Mouse (Mus musculus): Measurements from ENCODE around the gene Tmem129. TPM values are rescaled to one million over a fixed set of nuclear protein-coding genes. Genes with fewer than 3 reads are reported as not detected.

Gene Tmem129
- 20.6 and 23.1 TPM in 2 replicates for polyA plus RNA-seq (2015; fragmentation: Nextera tagmentation; extraction: Ambion mirVana)

DNA sequence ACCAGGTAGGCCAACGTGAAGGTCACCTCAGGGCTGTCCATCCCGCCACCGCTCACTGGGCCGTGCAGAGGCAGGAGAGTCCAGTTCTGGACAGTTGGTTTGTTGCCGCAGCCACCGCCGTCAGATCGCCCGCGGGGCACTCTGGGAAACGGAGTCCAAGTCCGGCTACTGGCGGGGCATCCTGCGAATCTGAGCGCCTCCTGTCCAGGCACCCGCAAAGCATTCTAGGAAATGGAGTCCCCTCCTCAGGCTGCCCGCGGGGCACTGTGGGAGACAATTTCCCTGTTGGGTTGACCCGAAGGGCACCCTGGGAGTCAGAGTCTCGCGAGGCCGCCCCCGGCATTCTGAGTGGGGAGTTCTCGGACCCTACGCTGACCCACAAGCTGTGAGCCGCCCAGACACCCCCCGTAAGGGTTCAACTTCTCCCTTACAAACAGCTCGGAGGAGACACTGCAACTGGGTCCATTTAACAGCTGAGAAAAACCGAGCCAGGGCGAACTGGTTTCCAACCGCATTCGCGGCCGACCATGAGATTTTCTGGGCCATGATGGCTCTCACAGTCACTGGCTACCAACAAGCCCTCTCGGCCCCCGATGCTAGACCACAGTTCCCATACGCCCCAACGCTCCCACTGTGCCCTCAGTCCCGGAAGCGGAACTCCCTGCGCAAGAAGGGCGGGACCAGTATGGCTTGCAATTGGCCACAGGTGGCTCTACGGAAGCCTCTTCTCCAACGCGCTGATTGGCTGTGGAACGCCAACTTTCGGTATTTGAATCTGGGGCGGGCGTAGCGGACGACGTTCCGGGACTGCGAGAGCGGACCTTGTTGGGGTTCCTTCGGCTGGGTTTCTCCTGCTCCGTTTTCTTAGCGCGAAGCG, at the start of gene Tmem129, which contains the start of gene Tacc3:
Tmem129 (minus strand) TSS at position 630 of the 877 bp plus-strand sequence.
Tacc3 (plus strand) TSS at position 342 of the 877 bp plus-strand sequence.
- no peaks in the 10 kb centered on the region for H3K9me3 ChIP-seq (replicated peaks)
- H3K4me1 ChIP-seq (replicated peaks) = peaks cover 64% of the 10 kb centered on the region
- peak within 1 kb of the TSS; percentile 96 for H3K4me3 ChIP-seq (replicated peaks)
- H3K27me3 ChIP-seq = no peaks in the 10 kb centered on the region
- peak within 1 kb of the TSS; percentile 93 for H3K9ac ChIP-seq
- ATAC-seq (ENCODE audit: insufficient read depth) = peak; percentile 92
- peak within 1 kb of the TSS; percentile 93 for H3K4me2 ChIP-seq
- peaks cover 60% of the 10 kb centered on the region for H3K36me3 ChIP-seq (replicated peaks)
- peak within 1 kb of the TSS; percentile 98 for H3K27ac ChIP-seq (replicated peaks)
- WGBS (ENCODE audit: insufficient replicate concordance) = under 1% methylated on average over 60 of the region's 60 CpGs

DNA sequence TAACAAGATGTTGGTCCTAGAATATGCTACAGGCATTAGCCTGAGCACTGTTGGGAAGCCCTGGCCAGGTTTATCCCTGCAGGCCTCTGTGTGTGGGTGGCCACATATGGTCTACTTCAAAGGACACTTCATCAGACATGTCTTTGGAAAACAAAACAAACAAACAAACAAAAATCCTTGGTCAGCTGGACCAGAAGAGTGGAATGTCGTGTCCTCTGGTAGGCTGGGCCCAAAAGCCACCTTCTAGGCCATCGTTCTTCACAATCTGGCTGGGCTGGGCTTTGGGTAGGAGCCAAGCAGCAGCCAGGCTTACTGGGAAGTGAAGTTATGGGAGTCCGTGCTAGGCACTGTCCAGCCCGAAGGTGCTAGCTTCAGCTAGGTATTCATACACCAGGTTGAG, 48.9 kb upstream of the Tmem129 start:
- Histone ChIP-seq H3K4me1 (replicated peaks) (peaks cover 12% of the 10 kb centered on the region; the same call in 1 of the 2 replicates), H3K36me3 (replicated peaks) (no peaks in the 10 kb centered on the region), H3K27me3 (0 out of 2 replicates have a peak, but pooled peaks cover 2% of the 10 kb centered on the region), H3K4me3 (replicated peaks) (no peak overlapping the region), H3K27ac (replicated peaks) (no peak overlapping the region), H3K9me3 (replicated peaks) (no peaks in the 10 kb centered on the region), H3K9ac (no peak overlapping the region), H3K4me2 (no peak overlapping the region)
- 59% methylated on average over 4 of the region's 4 CpGs for WGBS (ENCODE audit: insufficient replicate concordance)
- no peak for ATAC-seq (ENCODE audit: insufficient read depth)

DNA sequence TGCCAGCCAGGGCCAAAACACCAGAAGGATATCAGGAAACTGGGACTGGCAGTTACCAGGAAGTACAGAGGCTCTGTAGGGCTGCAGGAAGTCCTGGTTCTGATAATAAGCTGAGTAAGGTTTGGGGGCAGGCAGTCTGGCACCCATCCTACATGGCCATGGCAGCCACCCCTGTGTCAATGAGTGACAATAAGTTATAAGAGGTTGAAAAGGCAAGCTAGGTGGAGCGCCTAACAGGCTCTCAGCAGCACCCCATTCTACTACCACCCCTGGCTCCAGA, 48.1 kb upstream of the Tmem129 start:
- H3K4me1 ChIP-seq (replicated peaks) = peaks cover 12% of the 10 kb centered on the region; the same call in 1 of the 2 replicates
- no peak overlapping the region for H3K4me3 ChIP-seq (replicated peaks)
- no peaks in the 10 kb centered on the region for H3K36me3 ChIP-seq (replicated peaks)
- ATAC-seq (ENCODE audit: insufficient read depth) = no peak
- WGBS (ENCODE audit: insufficient replicate concordance) = 41% methylated on average over 1 of the region's 1 CpGs
- no peaks in the 10 kb centered on the region for H3K9me3 ChIP-seq (replicated peaks)
- H3K27me3 ChIP-seq = 0 out of 2 replicates have a peak, but pooled peaks cover 3% of the 10 kb centered on the region
- H3K9ac ChIP-seq = no peak overlapping the region
- no peak overlapping the region for H3K27ac ChIP-seq (replicated peaks)
- no peak overlapping the region for H3K4me2 ChIP-seq

DNA sequence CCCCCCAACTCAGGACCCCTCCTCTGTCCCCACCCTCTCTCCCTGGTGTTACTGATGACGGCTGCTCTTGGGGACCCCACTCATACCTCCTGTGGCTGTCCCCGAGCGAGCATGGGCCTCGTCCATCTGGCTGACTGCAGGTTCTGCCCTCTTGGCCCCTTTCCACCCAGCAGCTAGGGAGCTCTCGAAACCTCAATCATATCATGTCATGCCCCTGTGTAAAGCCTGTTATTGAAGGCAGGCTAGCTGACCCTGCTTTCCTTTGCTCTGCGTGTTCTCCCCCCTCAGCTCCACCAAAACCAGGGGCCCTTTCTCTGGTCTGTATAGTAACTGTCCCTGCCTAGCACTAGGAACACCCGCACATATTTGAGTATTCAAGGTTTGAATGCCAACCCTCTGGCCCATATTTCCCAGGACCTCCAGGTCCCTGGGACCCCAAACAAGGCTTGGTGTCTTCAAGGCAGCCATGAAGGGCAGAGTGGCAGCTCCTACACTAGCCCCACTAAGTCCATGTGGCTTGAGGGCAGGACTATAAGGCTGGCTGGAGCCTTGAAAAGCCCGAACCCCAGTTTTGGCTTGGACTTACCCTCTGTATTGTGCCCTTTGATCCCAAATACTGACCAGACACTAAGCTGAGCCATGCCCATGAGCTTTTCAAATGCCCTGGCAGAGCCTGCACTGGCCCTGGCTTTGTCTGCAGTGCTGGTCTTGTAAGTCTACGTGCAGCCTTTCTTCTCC, 47.6 kb upstream of the Tmem129 start:
- Histone ChIP-seq H3K36me3 (replicated peaks) (no peaks in the 10 kb centered on the region), H3K4me1 (replicated peaks) (peaks cover 12% of the 10 kb centered on the region; the same call in 1 of the 2 replicates), H3K4me3 (replicated peaks) (no peak overlapping the region), H3K9ac (no peak overlapping the region), H3K27ac (replicated peaks) (no peak overlapping the region), H3K9me3 (replicated peaks) (no peaks in the 10 kb centered on the region), H3K4me2 (no peak overlapping the region), H3K27me3 (0 out of 2 replicates have a peak, but pooled peaks cover 3% of the 10 kb centered on the region)
- 33% methylated on average over 9 of the region's 9 CpGs for WGBS (ENCODE audit: insufficient replicate concordance)
- ATAC-seq (ENCODE audit: insufficient read depth) = 0 out of 2 replicates have a peak, but pooled peaks have one; percentile 8

DNA sequence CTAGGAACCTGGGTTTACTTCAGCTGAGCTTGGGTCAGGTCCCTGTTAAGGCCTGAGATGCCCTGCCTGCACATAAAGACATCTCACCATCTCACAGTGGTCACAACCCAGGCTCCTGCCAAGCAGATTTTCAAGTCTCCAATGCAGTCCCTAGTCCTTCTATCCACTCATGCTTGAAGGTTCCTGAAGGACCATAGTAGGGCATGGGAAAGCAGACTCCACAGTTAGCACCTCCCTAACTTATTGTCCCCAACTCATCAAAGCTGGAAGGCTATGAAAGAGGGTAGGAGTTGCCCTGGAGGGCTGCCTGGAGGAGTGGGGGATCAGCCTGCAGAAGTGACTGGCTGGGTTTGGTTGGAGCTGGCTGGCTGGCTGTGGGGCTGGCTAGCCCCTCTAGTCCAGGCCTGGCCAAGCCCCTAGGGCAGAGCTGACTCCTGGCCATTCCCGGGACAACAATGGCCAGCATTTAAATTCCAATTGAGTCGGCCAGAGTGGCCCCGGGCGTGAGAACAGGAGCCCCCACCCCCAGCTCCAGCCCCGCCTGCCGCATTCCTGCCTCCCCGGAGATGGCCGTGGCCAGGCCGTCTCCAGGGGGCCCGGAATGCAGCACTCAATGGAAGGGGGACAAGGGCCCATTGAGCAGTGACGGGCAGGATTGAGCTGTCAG, 46.9 kb upstream of the Tmem129 start:
- ATAC-seq (ENCODE audit: insufficient read depth) = peak; percentile 2; the same call in 1 of the 2 replicates
- no peaks in the 10 kb centered on the region for H3K9me3 ChIP-seq (replicated peaks)
- H3K4me3 ChIP-seq (replicated peaks) = no peak overlapping the region
- no peaks in the 10 kb centered on the region for H3K36me3 ChIP-seq (replicated peaks)
- no peak overlapping the region for H3K4me2 ChIP-seq
- no peak overlapping the region for H3K9ac ChIP-seq
- H3K27ac ChIP-seq (replicated peaks) = no peak overlapping the region
- H3K27me3 ChIP-seq = 0 out of 2 replicates have a peak, but pooled peaks cover 3% of the 10 kb centered on the region
- 51% methylated on average over 11 of the region's 11 CpGs for WGBS (ENCODE audit: insufficient replicate concordance)
- H3K4me1 ChIP-seq (replicated peaks) = peaks cover 19% of the 10 kb centered on the region

DNA sequence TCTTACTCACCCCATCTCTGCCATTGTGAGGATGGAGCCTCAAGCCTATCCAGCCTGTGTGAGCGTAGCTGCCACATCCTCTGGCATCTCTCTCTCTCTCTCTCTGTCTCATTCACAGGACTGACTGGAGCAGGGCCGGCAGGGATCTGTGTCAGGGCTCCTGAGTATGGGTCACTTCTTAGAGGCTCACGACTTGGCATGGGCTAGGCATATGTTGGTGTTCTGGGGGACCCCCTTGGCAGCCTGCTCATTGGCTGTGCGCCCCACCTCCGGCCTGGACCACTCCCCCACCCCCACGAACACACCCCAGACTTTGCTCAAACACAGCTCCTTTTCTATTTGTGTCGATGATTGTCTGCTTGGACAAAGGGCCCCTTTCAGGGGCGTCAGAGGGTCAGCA, 45.8 kb upstream of the Tmem129 start:
- 64% methylated on average over 8 of the region's 8 CpGs for WGBS (ENCODE audit: insufficient replicate concordance)
- ATAC-seq (ENCODE audit: insufficient read depth) = no peak

DNA sequence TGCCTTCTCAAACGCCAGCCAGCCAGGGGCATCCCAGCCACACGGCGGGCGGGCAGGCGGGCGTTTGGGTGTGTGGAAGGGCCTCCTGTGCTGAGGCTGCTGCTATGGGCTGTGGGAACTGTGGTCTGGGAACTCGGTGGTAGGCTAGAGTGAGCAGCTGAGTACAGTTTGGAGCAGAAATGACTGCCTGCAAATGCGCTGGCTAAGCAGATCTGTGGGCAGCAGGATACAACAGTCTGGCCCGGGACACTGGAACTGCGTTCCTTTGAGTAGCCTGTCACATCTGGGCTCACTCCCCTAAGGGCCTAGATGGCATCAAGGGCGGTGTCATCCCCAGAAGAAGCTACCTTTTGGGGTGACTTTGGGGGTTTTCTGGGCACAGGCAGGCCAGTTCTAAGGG, 43.6 kb upstream of the Tmem129 start:
- Histone ChIP-seq H3K4me1 (replicated peaks) (peaks cover 23% of the 10 kb centered on the region), H3K9ac (no peak overlapping the region), H3K36me3 (replicated peaks) (no peaks in the 10 kb centered on the region), H3K4me2 (no peak overlapping the region), H3K4me3 (replicated peaks) (no peak overlapping the region), H3K27ac (replicated peaks) (no peak overlapping the region), H3K27me3 (peaks cover 18% of the 10 kb centered on the region), H3K9me3 (replicated peaks) (no peaks in the 10 kb centered on the region)
- no peak for ATAC-seq (ENCODE audit: insufficient read depth)
- 71% methylated on average over 11 of the region's 11 CpGs for WGBS (ENCODE audit: insufficient replicate concordance)

More for the DNA sequence above, 45.8 kb upstream of the Tmem129 start:
- H3K36me3 ChIP-seq (replicated peaks) = no peaks in the 10 kb centered on the region
- no peak overlapping the region for H3K4me3 ChIP-seq (replicated peaks)
- H3K4me2 ChIP-seq = no peak overlapping the region
- H3K27me3 ChIP-seq = 0 out of 2 replicates have a peak, but pooled peaks cover 7% of the 10 kb centered on the region
- H3K27ac ChIP-seq (replicated peaks) = no peak overlapping the region
- no peaks in the 10 kb centered on the region for H3K9me3 ChIP-seq (replicated peaks)
- no peak overlapping the region for H3K9ac ChIP-seq
- peaks cover 23% of the 10 kb centered on the region for H3K4me1 ChIP-seq (replicated peaks)

DNA sequence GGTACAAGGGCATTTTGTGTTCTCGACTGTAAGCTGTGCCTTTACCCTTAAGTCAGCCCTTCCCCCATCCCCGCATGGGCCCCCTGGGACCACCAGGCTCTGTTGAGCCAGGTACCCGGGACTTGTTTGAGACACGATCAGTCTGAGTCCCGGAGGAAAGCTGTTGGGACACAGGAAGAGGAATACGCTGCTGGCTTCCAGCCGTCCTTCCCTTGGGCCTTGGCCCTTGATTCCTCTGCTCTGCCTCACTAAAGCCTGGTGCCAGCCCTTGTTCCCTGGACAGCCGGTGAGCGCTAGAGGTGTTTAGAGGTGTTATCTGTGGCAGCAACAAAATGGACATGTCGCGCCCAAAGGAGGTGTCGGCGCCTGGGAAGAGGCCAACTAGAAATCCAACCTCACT, 41.8 kb upstream of the Tmem129 start:
- Histone ChIP-seq H3K4me2 (no peak overlapping the region), H3K4me1 (replicated peaks) (peaks cover 20% of the 10 kb centered on the region), H3K27ac (replicated peaks) (no peak overlapping the region), H3K9ac (no peak overlapping the region), H3K9me3 (replicated peaks) (no peaks in the 10 kb centered on the region), H3K27me3 (peaks cover 36% of the 10 kb centered on the region), H3K36me3 (replicated peaks) (no peaks in the 10 kb centered on the region), H3K4me3 (replicated peaks) (no peak overlapping the region)
- WGBS (ENCODE audit: insufficient replicate concordance) = 42% methylated on average over 13 of the region's 13 CpGs
- ATAC-seq (ENCODE audit: insufficient read depth) = no peak

DNA sequence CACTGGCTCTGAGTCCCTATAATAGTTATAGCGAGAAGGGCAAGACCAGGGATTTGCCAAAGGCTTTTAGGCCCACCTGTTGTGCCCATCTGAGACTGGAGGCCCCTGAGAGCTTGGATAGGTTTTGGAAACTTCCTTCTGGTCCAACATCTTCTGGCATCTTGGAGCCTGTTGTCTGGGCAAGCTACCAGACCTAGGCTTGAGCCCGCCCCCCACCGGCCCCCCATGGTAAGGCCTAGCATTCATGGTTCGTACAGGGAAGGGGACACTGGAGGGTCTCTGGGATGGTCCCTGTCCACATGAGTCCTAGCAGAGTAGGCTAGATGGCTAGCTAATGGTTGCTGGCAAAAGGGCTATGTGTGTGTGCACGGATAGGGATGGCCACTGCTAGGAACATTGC, 40.5 kb upstream of the Tmem129 start:
- ATAC-seq (ENCODE audit: insufficient read depth) = no peak
- 68% methylated on average over 5 of the region's 5 CpGs for WGBS (ENCODE audit: insufficient replicate concordance)

DNA sequence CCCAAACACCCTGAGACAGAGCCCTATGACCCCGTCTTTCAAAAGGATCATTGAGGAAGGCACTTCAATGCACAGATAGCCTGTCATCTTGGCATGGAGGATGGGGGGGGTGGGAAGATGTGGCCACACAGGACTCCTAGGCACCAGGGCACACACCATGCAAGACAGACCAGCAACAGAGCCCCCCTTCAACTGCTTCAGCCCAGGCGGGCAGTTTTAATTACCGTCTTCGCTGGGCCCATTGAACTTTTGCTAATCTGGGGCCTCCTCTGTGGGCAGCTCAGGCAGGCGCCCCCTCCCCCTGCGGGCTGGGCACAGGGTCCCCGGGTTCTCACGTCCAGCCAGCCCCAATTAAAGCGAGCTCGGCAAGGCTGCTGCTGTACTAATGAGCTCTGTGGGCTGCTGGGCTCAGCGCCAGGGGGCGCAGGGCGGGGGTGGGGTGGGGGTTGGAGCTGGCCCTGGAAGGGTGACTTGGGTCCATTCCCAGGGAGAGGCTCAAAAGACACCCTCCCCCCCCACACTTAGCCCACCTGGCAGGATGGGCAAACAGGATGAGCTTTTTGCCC, 39.8 kb upstream of the Tmem129 start:
- Histone ChIP-seq H3K4me3 (replicated peaks) (no peak overlapping the region), H3K4me1 (replicated peaks) (peaks cover 27% of the 10 kb centered on the region), H3K4me2 (no peak overlapping the region), H3K27me3 (peaks cover 55% of the 10 kb centered on the region), H3K9me3 (replicated peaks) (no peaks in the 10 kb centered on the region), H3K27ac (replicated peaks) (no peak overlapping the region), H3K36me3 (replicated peaks) (no peaks in the 10 kb centered on the region), H3K9ac (no peak overlapping the region)
- WGBS (ENCODE audit: insufficient replicate concordance) = 48% methylated on average over 13 of the region's 13 CpGs
- no peak for ATAC-seq (ENCODE audit: insufficient read depth)

More for the DNA sequence above, 40.5 kb upstream of the Tmem129 start:
- H3K9me3 ChIP-seq (replicated peaks) = no peaks in the 10 kb centered on the region
- H3K4me2 ChIP-seq = no peak overlapping the region
- peaks cover 50% of the 10 kb centered on the region for H3K27me3 ChIP-seq
- H3K4me3 ChIP-seq (replicated peaks) = no peak overlapping the region
- peaks cover 27% of the 10 kb centered on the region for H3K4me1 ChIP-seq (replicated peaks)
- no peak overlapping the region for H3K27ac ChIP-seq (replicated peaks)
- H3K9ac ChIP-seq = no peak overlapping the region
- no peaks in the 10 kb centered on the region for H3K36me3 ChIP-seq (replicated peaks)

All from liver, embryonic 15.5 days (tissue).